Mouse (Mus musculus) heart, adult 2 months (tissue): ENCODE data around the gene Dtl. TPM values are rescaled to one million over a fixed set of nuclear protein-coding genes. Genes with fewer than 3 reads are reported as not detected.

Experiments
- DNase-seq, 2 experiments: peaks; one replicate each; pipeline ENCODE4 v3.0.0; 2021
- H3K27ac ChIP-seq: fragments of 200-600 bp; 2 replicates; pipeline ENCODE4 v1.8.1; 2022
- H3K27me3 ChIP-seq: fragments of 200-500 bp; 2 replicates; pipeline ENCODE4 v1.6.1; 2012; ENCODE audit warnings: mild to moderate bottlenecking, low read length, inconsistent platforms, mixed read lengths; ENCODE audit not compliant: control insufficient read depth, insufficient read depth
- H3K36me3 ChIP-seq: fragments of 200-500 bp; 2 replicates; pipeline ENCODE4 v1.6.1; 2012; ENCODE audit warnings: low read length, inconsistent platforms; ENCODE audit not compliant: control insufficient read depth, insufficient read depth
- H3K4me1 ChIP-seq: fragments of 200-500 bp; 2 replicates; pipeline ENCODE4 v1.6.1; 2011; ENCODE audit warnings: low read length; ENCODE audit not compliant: control insufficient read depth, insufficient read depth
- H3K4me3 ChIP-seq: fragments of 200-600 bp; 2 replicates; pipeline ENCODE4 v1.8.1; 2022
- H3K79me2 ChIP-seq: fragments of 200-500 bp; replicated peaks from 2 replicates; pipeline ENCODE4 v1.6.1; 2012; ENCODE audit warnings: mild to moderate bottlenecking, inconsistent platforms, low read length, moderate library complexity, mixed read lengths; ENCODE audit not compliant: control insufficient read depth, insufficient read depth
- H3K9ac ChIP-seq: fragments of 200-500 bp; 2 replicates; pipeline ENCODE4 v1.6.1; 2012; ENCODE audit warnings: low read depth, mild to moderate bottlenecking, control low read depth, inconsistent platforms, low read length, mixed read lengths
- CTCF ChIP-seq: fragments of 200-600 bp; IDR thresholded peaks from 2 replicates; pipeline ENCODE4 v1.8.1; 2022; ENCODE audit warnings: antibody characterized with exemption, mild to moderate bottlenecking, moderate library complexity
- EP300 ChIP-seq: fragments of 200-500 bp; IDR thresholded peaks from 2 replicates; pipeline ENCODE4 v1.6.1; 2011; ENCODE audit warnings: low read depth, low read length, control low read depth; ENCODE audit not compliant: insufficient read depth
- POLR2A ChIP-seq: fragments of 200-500 bp; IDR thresholded peaks from 2 replicates; pipeline ENCODE4 v1.6.1; 2011; ENCODE audit warnings: mild to moderate bottlenecking, low read depth, low read length, control low read depth; ENCODE audit not compliant: insufficient read depth
- WGBS: fragments of 180-500 bp; shearing (Covaris S2); methylation state at CpG from one replicate; pipeline ENCODE4 v1.1.7; 2018; 5-methylcytosine and 5-hydroxymethylcytosine counted together
- intact Hi-C: fragments of 180-260 bp; cut with DNase I; formaldehyde crosslinking; loops from one replicate; pipeline ENCODE4 v1.15.1; 2025
- polyA plus RNA-seq: library from polyadenylated mRNA; depleted of rRNA; stranded (reverse); fragments of >200 nt; gene quantifications from 2 replicates; pipeline ENCODE4 v1.2.3, GENCODE M21; 2012
- total RNA-seq, 2 experiments: library from RNA; stranded (reverse); gene quantifications; 2 replicates each; pipeline ENCODE4 v1.2.3; 2021

Dtl gene
- total and polyA plus RNA-seq, 3 experiments = 0.06 to 0.27 (median 0.16) TPM

DNA sequence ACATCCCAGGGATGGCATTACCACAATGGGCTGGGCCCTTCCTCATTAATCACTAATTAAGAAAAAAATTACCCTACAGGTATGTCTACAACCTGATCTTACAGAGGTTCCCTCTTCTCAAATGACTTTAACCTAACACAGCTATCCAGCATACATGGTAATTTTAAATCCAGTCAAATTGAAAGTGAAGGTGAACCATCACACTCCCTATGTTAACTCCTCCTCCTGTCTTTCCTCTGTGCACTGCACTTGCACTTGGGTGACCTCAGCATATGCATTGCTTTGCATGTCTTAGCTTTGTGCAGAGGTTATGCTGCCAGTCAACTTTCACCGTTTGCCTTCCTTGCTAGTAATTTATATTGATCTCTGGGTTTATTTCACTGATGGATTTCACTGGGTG, 34.2 kb upstream of the Dtl start:
- TF ChIP-seq CTCF (no peak), EP300 (no peak), POLR2A (no peak)
- intact Hi-C loops = no loop called here
- Histone ChIP-seq H3K79me2 (no peaks in the 10 kb centered on the region), H3K4me1 (no peaks in the 10 kb centered on the region), H3K27me3 (no peaks in the 10 kb centered on the region), H3K9ac (no peak overlapping the region), H3K36me3 (no peaks in the 10 kb centered on the region), H3K4me3 (no peak overlapping the region), H3K27ac (no peak overlapping the region)
- WGBS = 86% methylated on average over 1 of the region's 1 CpGs
- DNase-seq = no peak

GRCm38 (mm10) chr1:191609051-191609450, 33.7 kb upstream of the Dtl start:
- Histone ChIP-seq H3K27ac (no peak overlapping the region), H3K9ac (no peak overlapping the region), H3K4me3 (no peak overlapping the region), H3K79me2 (no peaks in the 10 kb centered on the region), H3K36me3 (no peaks in the 10 kb centered on the region), H3K27me3 (no peaks in the 10 kb centered on the region), H3K4me1 (no peaks in the 10 kb centered on the region)
- no peak for DNase-seq
- intact Hi-C loops = no loop called here
- TF ChIP-seq EP300 (no peak), CTCF (no peak), POLR2A (no peak)
- WGBS = 82% methylated on average over 6 of the region's 6 CpGs

DNA sequence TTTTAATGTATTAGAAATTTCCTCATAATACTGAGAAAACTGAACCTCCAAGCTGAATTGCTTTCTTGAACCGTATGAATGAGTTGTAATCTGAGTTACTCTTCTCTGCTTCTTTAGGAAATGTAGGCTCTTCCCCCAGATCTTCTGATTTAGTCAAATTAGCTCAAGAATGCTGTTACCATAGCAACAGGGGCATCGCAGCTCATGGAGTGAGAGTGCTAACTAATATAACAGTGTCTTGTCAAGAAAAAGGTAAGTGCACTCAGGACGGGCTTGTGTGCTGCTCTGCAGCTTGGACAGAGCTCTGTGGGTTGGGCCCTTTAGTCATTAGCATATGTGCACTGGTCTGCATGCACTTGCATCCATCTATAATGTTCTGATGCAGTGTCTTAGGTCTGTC, 29.3 kb upstream of the Dtl start:
- DNase-seq = no peak
- Histone ChIP-seq H3K9ac (no peak overlapping the region), H3K79me2 (no peaks in the 10 kb centered on the region), H3K4me1 (no peaks in the 10 kb centered on the region), H3K27me3 (no peaks in the 10 kb centered on the region), H3K27ac (no peak overlapping the region), H3K4me3 (no peak overlapping the region), H3K36me3 (no peaks in the 10 kb centered on the region)
- intact Hi-C loops = no loop called here
- TF ChIP-seq POLR2A (no peak), CTCF (no peak), EP300 (no peak)
- 78% methylated on average over 3 of the region's 3 CpGs for WGBS

DNA sequence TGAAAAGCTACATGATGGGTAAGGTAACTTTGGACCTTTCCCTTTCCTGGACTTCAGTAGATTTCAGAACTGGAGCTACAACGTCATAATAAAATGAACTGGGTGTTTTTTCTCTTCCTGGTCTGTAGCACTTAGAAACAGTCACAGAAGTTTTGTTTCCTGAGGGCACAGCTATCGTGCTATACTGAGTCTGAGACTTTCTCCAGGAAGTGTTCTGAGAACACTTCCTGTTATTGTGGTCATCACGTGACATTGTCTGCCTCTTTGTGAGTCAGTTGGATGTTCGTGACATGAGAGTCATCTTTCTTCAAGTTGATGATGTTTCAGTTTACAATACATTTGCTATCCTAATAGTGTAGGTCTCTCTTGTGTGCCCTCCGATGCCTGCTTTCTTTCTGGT, 23.9 kb upstream of the Dtl start:
- Histone ChIP-seq H3K27me3 (no peaks in the 10 kb centered on the region), H3K4me3 (no peak overlapping the region), H3K79me2 (no peaks in the 10 kb centered on the region; the same call in 1 of the 2 replicates), H3K9ac (no peak overlapping the region), H3K36me3 (no peaks in the 10 kb centered on the region), H3K4me1 (no peaks in the 10 kb centered on the region), H3K27ac (no peak overlapping the region)
- no peak for TF ChIP-seq CTCF
- TF ChIP-seq POLR2A = no peak
- no peak for TF ChIP-seq EP300
- 46% methylated on average over 5 of the region's 5 CpGs for WGBS
- intact Hi-C loops = no loop called here
- DNase-seq = no peak

GRCm38 (mm10) chr1:191596076-191596475, 20.7 kb upstream of the Dtl start:
- H3K9ac ChIP-seq = no peak overlapping the region
- intact Hi-C loops = no loop called here
- peaks cover 2% of the 10 kb centered on the region; the same call in 1 of the 2 replicates for H3K4me1 ChIP-seq
- no peak for TF ChIP-seq CTCF
- no peak for TF ChIP-seq EP300
- no peak for TF ChIP-seq POLR2A
- no peak for DNase-seq
- no peak overlapping the region for H3K27ac ChIP-seq
- no peaks in the 10 kb centered on the region; the same call in 1 of the 2 replicates for H3K36me3 ChIP-seq
- H3K79me2 ChIP-seq = no peaks in the 10 kb centered on the region; the same call in 1 of the 2 replicates
- H3K27me3 ChIP-seq = no peaks in the 10 kb centered on the region
- H3K4me3 ChIP-seq = no peak overlapping the region
- WGBS = 94% methylated on average over 8 of the region's 8 CpGs

DNA sequence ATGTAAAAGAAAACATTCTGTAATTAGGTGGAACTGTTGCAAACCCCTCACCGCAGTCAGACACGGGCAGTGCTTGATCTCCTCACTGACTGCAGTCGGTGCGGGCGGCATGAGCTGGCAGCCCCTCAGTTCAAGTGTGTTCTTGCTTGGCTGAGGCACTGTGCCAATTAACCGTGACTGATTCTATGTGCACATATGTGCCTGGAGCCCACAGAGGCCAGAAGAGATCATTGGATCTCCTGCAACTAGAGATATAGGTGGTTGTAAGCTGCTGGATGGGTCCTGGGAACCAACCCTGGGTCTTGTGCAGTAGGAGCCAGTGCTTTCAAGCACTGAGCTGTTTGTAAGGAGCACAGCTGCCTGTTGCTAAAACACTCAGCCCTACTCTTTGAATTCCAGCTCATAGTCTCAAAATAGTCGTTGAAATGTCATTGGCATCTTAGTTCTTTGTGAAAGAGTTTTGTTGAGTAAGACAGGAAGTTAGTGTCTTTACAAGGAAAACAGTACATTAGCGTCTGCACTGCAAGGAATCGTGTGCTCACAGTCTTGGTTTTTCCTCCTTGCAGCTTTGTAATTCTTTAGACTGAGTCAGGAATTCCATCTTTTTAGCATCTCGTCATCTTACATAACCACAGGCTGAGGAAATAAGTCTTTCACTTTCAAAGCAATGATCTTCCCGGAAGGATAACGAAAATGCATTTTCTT, 16.8 kb upstream of the Dtl start:
- no peaks in the 10 kb centered on the region; the same call in none of the 2 replicates for H3K36me3 ChIP-seq
- intact Hi-C loops = no loop called here
- TF ChIP-seq EP300 (no peak), CTCF (no peak), POLR2A (no peak)

More for the DNA sequence above, 16.8 kb upstream of the Dtl start:
- DNase-seq = peak; percentile 8 to 28
- Histone ChIP-seq H3K4me1 (peaks cover 2% of the 10 kb centered on the region; the same call in 1 of the 2 replicates), H3K27ac (peak overlapping the region; percentile 43; the same call in 1 of the 2 replicates), H3K4me3 (no peak overlapping the region), H3K9ac (no peak overlapping the region), H3K27me3 (no peaks in the 10 kb centered on the region), H3K79me2 (no peaks in the 10 kb centered on the region)
- WGBS = 51% methylated on average over 12 of the region's 12 CpGs
